Mouse (Mus musculus): ENCODE measurements around the gene Ankrd17. TPM values are rescaled to one million over a fixed set of nuclear protein-coding genes. Genes with fewer than 3 reads are reported as not detected.

The Ankrd17 gene
- total and polyA plus RNA-seq, 2 experiments from 2014 or later = 20.4 to 68.2 TPM

- ATAC-seq = no peak
- Histone ChIP-seq H3K4me3 (ENCODE audit: low read depth, low read length) (peak overlapping the region; percentile 62), H3K4me1 (ENCODE audit: insufficient read depth) (peaks cover 7% of the 10 kb centered on the region; the same call in 1 of the 2 replicates), H3K9me3 (ENCODE audit: low read length) (no peaks in the 10 kb centered on the region), H3K4me2 (ENCODE audit: low read depth) (peak overlapping the region; percentile 70), H3K27me3 (ENCODE audit: insufficient read depth, low read length) (no peaks in the 10 kb centered on the region), H3K27ac (ENCODE audit: low read depth, low read length) (peak overlapping the region; percentile 87; the same call in 1 of the 2 replicates), H3K36me3 (ENCODE audit: insufficient read depth) (peaks cover 23% of the 10 kb centered on the region), H3K9ac (peak overlapping the region; percentile 65)
- DNase-seq = no peak
- WGBS = 36% methylated on average over 3 of the region's 3 CpGs
- no peak for TF ChIP-seq CTCF (IDR thresholded peaks at IDR 0.05; ENCODE audit: low read depth)
These were observed 143.4 kb downstream of the Ankrd17 start for GRCm38 (mm10) chr5:90222937-90223336.

DNA sequence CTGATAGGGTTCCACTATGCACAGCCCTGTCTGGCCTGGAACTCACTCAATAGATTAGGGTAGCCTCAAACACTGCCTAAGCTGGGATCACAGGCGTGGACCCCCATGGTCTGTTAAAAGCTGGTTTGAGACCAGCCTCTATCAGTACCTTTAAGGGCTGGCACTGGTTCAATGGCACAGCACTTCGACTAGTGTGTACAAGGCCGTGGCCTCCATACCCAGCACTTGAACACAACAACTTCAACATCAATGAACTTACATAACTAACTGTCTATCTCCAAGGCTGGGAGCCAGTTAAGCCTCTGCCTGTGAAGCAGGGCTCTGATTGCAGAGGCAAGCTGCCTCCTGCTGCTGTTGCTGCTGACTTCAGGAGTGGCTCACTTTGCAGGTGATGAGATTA lies 148.6 kb downstream of the Ankrd17 start:
- no peaks in the 10 kb centered on the region for H3K27me3 ChIP-seq (ENCODE audit: insufficient read depth, low read length)
- H3K36me3 ChIP-seq (ENCODE audit: insufficient read depth) = peaks cover 42% of the 10 kb centered on the region
- no peak overlapping the region for H3K4me2 ChIP-seq (ENCODE audit: low read depth)
- H3K4me1 ChIP-seq (ENCODE audit: insufficient read depth) = peaks cover 4% of the 10 kb centered on the region; the same call in 1 of the 2 replicates
- WGBS = 91% methylated on average over 3 of the region's 3 CpGs
- no peak overlapping the region for H3K4me3 ChIP-seq (ENCODE audit: low read depth, low read length)
- DNase-seq (no peak), ATAC-seq (no peak)
- no peak overlapping the region for H3K9ac ChIP-seq
- H3K9me3 ChIP-seq (ENCODE audit: low read length) = no peaks in the 10 kb centered on the region
- TF ChIP-seq CTCF (IDR thresholded peaks at IDR 0.05; ENCODE audit: low read depth) = no peak
- H3K27ac ChIP-seq (ENCODE audit: low read depth, low read length) = no peak overlapping the region

- DNase-seq (no peak), ATAC-seq (no peak)
- no peak overlapping the region for H3K4me3 ChIP-seq (ENCODE audit: low read depth, low read length)
- TF ChIP-seq CTCF (IDR thresholded peaks at IDR 0.05; ENCODE audit: low read depth) = no peak
- no peaks in the 10 kb centered on the region for H3K9me3 ChIP-seq (ENCODE audit: low read length)
- no peak overlapping the region for H3K9ac ChIP-seq
- no peaks in the 10 kb centered on the region for H3K4me1 ChIP-seq (ENCODE audit: insufficient read depth)
- 94% methylated on average over 12 of the region's 12 CpGs for WGBS
- H3K27me3 ChIP-seq (ENCODE audit: insufficient read depth, low read length) = no peaks in the 10 kb centered on the region
- H3K36me3 ChIP-seq (ENCODE audit: insufficient read depth) = peaks cover 42% of the 10 kb centered on the region
- H3K4me2 ChIP-seq (ENCODE audit: low read depth) = no peak overlapping the region
- no peak overlapping the region for H3K27ac ChIP-seq (ENCODE audit: low read depth, low read length)
These were observed 149.2 kb downstream of the Ankrd17 start for GRCm38 (mm10) chr5:90217226-90217625.

- Histone ChIP-seq H3K27ac (ENCODE audit: low read depth, low read length) (no peak overlapping the region), H3K36me3 (ENCODE audit: insufficient read depth) (peaks cover 31% of the 10 kb centered on the region), H3K4me3 (ENCODE audit: low read depth, low read length) (no peak overlapping the region), H3K9me3 (ENCODE audit: low read length) (no peaks in the 10 kb centered on the region), H3K4me1 (ENCODE audit: insufficient read depth) (no peaks in the 10 kb centered on the region), H3K27me3 (ENCODE audit: insufficient read depth, low read length) (no peaks in the 10 kb centered on the region), H3K9ac (no peak overlapping the region), H3K4me2 (ENCODE audit: low read depth) (no peak overlapping the region)
- DNase-seq (no peak), ATAC-seq (no peak)
- no peak for TF ChIP-seq CTCF (IDR thresholded peaks at IDR 0.05; ENCODE audit: low read depth)
- 97% methylated on average over 12 of the region's 12 CpGs for WGBS
These were observed 153.0 kb downstream of the Ankrd17 start for GRCm38 (mm10) chr5:90213356-90213755.

GRCm38 (mm10) chr5:90203168-90203567 lies 163.2 kb downstream of the Ankrd17 start:
- Histone ChIP-seq H3K4me3 (ENCODE audit: low read depth, low read length) (no peak overlapping the region), H3K9me3 (ENCODE audit: low read length) (no peaks in the 10 kb centered on the region), H3K27ac (ENCODE audit: low read depth, low read length) (no peak overlapping the region), H3K36me3 (ENCODE audit: insufficient read depth) (no peaks in the 10 kb centered on the region), H3K9ac (no peak overlapping the region), H3K4me2 (ENCODE audit: low read depth) (no peak overlapping the region), H3K4me1 (ENCODE audit: insufficient read depth) (no peaks in the 10 kb centered on the region), H3K27me3 (ENCODE audit: insufficient read depth, low read length) (no peaks in the 10 kb centered on the region)
- TF ChIP-seq CTCF (IDR thresholded peaks at IDR 0.05; ENCODE audit: low read depth) = peak; percentile 83
- 14% methylated on average over 5 of the region's 5 CpGs for WGBS
- ATAC-seq (peak; percentile 64; the same call in 1 of the 2 replicates), DNase-seq (peak; percentile 79)

DNA sequence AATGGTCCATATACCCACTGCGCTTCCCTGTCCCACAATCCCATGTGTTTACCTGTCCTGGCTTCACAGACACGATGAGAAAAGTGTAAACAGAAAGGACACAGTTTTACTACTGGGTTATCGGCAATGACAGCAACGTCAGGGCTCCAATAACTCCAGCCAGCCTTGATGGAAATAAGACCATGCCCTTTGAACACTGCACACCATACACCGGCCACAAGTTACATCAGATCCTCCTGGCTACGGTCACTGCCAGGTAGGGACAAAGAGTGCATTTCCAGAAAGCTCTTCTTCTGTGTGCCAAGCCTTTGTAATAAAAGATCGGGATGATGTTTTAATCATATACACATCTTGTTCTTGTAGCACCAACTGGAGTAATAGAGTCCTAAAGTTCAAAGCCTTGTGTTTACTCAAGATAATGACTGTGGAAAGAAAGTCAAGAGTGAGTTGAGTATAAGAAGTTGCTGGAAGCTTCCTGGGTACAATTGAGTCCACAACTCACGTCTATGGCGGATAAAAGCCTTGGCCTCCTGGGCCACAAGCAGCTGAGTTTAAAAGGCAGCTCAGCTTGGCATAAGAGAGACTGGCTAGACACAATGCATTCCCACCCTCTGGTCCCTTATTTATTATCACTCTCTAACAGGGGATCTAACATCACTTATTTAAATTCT lies 163.8 kb downstream of the Ankrd17 start:
- H3K4me1 ChIP-seq (ENCODE audit: insufficient read depth) = no peaks in the 10 kb centered on the region
- no peak overlapping the region for H3K27ac ChIP-seq (ENCODE audit: low read depth, low read length)
- H3K4me2 ChIP-seq (ENCODE audit: low read depth) = no peak overlapping the region
- no peak overlapping the region for H3K9ac ChIP-seq
- no peaks in the 10 kb centered on the region for H3K36me3 ChIP-seq (ENCODE audit: insufficient read depth)
- no peak overlapping the region for H3K4me3 ChIP-seq (ENCODE audit: low read depth, low read length)
- 82% methylated on average over 9 of the region's 9 CpGs for WGBS
- no peaks in the 10 kb centered on the region for H3K9me3 ChIP-seq (ENCODE audit: low read length)
- no peak for TF ChIP-seq CTCF (IDR thresholded peaks at IDR 0.05; ENCODE audit: low read depth)
- ATAC-seq = no peak
- no peak for DNase-seq
- no peaks in the 10 kb centered on the region for H3K27me3 ChIP-seq (ENCODE audit: insufficient read depth, low read length)

- no peak for TF ChIP-seq CTCF (IDR thresholded peaks at IDR 0.05; ENCODE audit: low read depth)
- WGBS = 67% methylated on average over 16 of the region's 16 CpGs
- no peak overlapping the region for H3K27ac ChIP-seq (ENCODE audit: low read depth, low read length)
These were observed 166.3 kb downstream of the Ankrd17 start for GRCm38 (mm10) chr5:90199922-90200632.

More at GRCm38 (mm10) chr5:90199922-90200632, 166.3 kb downstream of the Ankrd17 start:
- DNase-seq (no peak), ATAC-seq (no peak)
- H3K4me1 ChIP-seq (ENCODE audit: insufficient read depth) = no peaks in the 10 kb centered on the region
- no peaks in the 10 kb centered on the region for H3K9me3 ChIP-seq (ENCODE audit: low read length)
- H3K4me2 ChIP-seq (ENCODE audit: low read depth) = no peak overlapping the region
- H3K27me3 ChIP-seq (ENCODE audit: insufficient read depth, low read length) = no peaks in the 10 kb centered on the region
- H3K9ac ChIP-seq = no peak overlapping the region
- no peak overlapping the region for H3K4me3 ChIP-seq (ENCODE audit: low read depth, low read length)
- no peaks in the 10 kb centered on the region for H3K36me3 ChIP-seq (ENCODE audit: insufficient read depth)

Data from forebrain, postnatal 0 days (tissue).